Mouse (Mus musculus) thymus, postnatal 0 days (tissue): ENCODE results near the gene Dynlt1a. TPM values are rescaled to one million over a fixed set of nuclear protein-coding genes. Genes with fewer than 3 reads are reported as not detected.
"Not testable (repeated sequence)": the region's sequence is repeated elsewhere in the genome, so short reads cannot be mapped to it uniquely, and the experiment has no call there.

Experiments used
- DNase-seq: peaks from one replicate; pipeline ENCODE4 v3.0.0-alpha.2; 2015; ENCODE audit warnings: low spot score
- polyA plus RNA-seq: library from polyadenylated mRNA; unstranded; fragments of >200 nt; fragmentation: Nextera tagmentation; extraction: Ambion mirVana; gene quantifications from 2 replicates; pipeline ENCODE4 v1.2.1, GENCODE M21; 2015

Dynlt1a gene
- polyA plus RNA-seq = 14.1 and 16.5 TPM in 2 replicates

DNA sequence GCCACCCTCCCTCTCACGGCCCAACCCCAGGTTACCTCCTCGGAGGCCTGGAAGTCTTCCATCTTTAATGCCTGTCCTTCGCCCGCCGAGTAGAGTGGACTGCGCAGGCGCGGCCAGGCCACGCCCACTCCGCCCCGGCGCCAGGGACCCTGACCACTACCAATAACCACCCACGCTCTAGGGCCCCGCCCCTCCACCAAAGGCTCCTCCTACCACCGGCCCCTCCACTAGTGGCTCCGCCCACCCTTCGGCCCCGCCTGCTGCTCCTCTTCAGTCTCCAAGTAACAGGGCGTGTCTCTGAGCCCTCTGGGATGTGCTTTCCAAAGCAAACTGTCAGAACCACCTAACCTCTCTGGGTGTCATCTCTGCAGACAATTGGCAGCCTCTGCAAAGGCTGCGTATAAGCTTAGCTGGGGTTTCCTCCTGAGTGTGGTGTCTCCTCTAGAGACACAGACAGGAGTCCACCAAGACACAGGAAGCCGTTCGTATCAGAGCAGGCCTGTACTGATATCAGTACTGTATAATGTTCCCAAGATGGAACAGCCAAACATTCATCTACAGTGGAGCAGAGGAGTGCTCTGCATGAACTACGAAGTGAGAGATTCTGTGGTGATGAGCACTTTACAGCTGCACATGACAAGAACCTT, at the start of gene Dynlt1a:
TSS of gene Dynlt1a (minus strand) at position 162 of the 647 bp plus-strand sequence.
- peak; percentile 84 for DNase-seq

GRCm38 (mm10) chr17:6355256-6355655, 38.0 kb upstream of the Dynlt1a start:
- DNase-seq = not testable (repeated sequence)

GRCm38 (mm10) chr17:6342606-6343294, 25.4 kb upstream of the Dynlt1a start:
- not testable (repeated sequence) for DNase-seq

GRCm38 (mm10) chr17:6328997-6329396, 11.7 kb upstream of the Dynlt1a start:
- DNase-seq = not testable (repeated sequence)

GRCm38 (mm10) chr17:6327554-6327953, 10.3 kb upstream of the Dynlt1a start:
- DNase-seq = not testable (repeated sequence)

DNA sequence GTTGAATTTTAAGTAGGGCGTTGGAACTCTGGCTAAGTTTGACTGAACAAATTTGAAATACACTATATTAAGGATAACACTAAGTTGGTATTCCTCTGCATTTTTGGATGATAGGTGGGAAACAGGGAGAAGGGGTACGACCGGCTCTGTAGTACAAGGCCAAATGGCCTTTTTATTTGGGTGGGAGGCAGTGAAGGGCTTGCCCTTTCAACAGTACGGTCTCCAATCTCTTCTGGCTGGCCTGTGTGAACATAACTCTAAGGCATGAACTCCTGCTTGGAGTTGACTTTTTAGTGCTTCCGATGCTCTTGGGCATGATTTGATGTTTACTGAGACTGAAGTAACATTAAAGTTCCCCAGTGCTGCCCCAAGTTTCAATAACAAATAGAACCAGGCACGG, 8.2 kb upstream of the Dynlt1a start:
- DNase-seq = not testable (repeated sequence)

DNA sequence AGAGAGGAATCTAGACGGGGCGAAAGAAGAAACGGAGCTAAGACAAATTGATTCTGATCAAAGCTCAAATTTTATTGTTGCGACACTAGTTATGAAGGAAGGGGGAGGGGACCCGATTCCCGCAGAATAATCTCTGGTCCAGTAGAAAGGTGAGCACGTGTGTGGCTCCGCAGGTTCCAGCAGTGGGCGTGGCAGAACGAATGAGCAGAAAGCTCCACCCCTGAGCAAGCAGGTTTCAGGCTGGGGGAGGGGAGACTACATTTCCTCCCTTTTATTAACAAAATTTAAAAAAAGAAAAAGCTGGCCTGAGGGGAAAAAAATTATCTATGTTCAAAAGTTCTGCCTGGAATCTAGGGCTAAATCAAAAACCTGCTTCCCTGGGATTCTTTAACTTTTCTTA, 7.7 kb upstream of the Dynlt1a start:
- DNase-seq = not testable (repeated sequence)

DNA sequence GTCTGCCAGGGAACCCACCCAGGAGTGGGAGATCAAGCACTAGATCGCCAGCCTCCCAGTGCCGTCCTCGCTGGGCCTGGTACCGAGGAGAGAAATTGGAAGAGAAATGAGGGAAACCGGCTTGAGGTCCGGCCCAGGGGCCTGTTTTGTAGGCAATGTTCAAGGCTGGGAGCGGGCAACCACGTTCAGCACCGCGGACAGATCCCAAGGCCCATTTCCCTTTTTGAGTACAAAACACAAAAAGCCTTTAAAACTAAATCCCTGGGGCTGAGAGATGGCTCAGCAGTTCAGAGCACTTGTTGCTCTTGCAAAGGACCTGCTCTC, 4.4 kb upstream of the Dynlt1a start:
- DNase-seq = not testable (repeated sequence)

DNA sequence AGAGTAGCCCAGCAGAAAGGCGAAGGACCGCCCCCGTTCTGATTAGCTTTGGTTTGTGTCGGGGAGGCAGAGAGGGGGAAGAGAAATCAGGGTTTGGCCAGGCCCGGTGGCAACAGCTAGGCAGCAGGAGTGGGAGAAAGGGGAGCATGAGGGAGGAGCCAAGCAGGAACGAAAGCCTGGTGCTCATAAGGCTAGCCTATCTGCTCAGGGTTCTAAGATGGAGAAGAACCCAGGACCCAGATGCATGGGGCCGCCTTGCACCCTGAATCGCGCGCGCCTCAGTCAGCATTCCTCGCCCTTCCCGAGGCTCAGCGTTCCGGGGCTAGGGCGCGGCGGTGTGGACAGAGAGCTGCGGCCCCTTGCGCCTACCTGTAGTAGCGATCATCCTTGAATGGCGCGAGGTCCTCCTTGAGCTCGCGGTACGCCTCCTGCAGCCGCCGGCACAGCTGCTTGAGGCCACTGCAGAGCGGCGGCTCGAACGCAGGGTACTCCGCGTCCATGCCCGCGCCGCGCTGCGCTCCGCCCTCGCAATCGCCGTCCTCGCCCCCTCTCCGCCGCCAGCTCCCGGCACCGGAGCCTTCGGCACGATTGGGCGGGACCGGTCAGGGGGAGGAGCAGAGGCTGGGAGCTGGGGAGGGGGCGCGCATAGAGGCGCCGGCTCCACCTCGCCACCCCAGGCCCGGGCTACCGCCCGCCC, 3.9 kb upstream of the Dynlt1a start:
- not testable (repeated sequence) for DNase-seq

GRCm38 (mm10) chr17:6316379-6317126, 747 bp downstream of the Dynlt1a start:
- peak; percentile 1 for DNase-seq

DNA sequence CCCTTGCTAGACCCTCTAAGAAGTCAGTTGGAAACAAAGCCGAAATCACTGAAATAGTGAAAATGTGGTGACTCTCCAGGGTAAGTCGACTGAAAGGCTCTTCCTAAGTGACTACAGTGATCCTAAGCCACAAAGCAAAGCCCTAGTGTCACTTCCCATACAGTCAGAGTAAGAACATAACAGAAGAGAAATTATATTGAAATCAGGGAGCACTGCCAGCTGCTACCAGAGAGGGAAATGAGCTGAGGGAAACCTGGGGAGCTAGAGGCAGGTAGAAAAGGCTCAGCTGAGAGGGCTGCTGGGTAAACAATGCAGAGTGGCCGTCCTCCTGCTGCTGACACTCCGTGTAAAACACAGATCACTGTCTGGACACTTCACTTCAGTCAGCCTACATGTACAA, 1.6 kb downstream of the Dynlt1a start:
- not testable (repeated sequence) for DNase-seq

GRCm38 (mm10) chr17:6314493-6314892, 2.8 kb downstream of the Dynlt1a start:
- not testable (repeated sequence) for DNase-seq

DNA sequence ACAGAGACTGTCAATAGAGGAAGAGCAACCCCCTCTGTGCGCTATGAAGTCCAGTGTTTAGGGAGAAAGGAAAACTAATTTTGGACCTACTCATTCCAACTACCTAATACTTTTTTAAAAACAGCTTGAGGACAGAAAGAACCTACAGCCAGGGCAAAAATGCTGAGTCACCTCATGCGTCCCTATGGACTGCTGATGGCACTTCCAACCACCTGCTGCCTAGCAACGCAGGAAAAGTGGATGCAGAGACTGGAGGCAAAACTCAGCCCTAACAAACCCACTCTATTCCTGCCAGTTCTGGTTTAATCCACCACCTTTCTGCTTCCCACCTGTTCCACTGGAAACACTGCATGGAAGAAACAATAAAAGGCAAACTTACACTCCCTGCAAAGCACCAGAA, 4.5 kb downstream of the Dynlt1a start:
- not testable (repeated sequence) for DNase-seq

DNA sequence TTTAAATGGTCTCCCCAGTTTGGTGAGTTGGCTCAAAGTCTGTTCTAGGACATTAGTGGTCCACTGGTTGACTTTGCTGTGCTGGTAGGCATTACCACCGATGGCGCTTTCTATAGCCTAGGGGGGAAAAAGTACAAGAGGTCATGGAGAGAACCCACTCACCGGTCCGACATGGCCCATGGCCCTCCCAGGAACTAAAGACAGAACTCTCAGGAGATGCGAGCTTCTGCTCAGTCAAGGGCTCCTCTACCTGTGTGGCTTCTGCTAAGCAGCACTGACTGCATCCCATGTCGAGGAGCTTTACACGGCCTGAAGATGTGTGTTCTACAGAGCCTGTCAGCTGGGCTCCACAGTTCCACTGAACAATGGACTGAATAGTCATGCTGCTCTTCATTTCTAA, 5.6 kb downstream of the Dynlt1a start:
- DNase-seq = not testable (repeated sequence)

DNA sequence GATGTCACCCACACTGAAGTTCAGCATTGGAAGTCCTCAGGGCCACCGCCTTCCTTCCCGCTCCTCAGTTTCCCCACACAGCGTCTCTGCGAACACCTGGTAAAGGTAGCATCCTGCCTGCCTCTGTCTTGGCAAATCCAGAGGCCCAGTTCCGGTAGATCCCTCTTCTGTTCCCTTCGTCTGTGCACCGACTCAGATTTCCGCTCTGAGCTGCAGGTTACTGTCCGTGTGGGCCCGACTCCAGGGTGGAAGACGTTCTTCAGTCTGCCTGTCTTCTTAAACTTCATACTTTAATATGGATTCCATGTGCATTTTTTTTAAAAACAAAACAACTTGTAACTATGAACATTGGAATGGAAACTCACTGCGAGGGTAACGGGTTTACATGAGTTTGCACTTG, 10.8 kb downstream of the Dynlt1a start:
- DNase-seq = not testable (repeated sequence)

DNA sequence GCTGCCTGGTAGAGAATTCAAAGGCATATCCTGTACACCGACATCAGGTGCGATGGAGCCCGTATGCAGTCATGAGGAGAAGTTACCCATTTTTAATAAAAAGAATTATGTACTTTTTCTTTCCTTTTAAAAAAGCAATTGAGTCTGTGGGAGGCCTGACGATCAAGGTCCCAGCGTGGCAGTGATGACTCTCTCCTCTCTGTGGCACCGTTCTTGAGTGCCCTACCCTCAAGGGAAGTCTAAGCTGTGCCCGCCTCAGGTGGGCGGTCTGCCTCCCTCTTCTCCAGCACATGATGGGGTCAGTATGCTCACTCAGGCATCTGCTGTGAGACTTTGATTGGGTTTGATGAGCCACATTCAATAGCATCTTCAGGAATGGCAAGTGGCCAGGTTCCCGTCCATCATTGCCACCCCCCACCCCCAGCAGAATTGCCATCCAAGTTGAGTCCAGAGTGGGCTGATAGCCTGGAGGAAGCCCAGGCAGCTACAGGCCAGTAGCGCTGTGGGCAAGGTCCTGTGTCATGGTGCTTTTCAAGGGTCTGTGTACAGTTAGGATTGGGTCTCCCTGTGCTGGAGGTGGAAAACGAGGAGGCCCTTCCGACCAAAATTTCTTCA, 11.5 kb downstream of the Dynlt1a start:
- not testable (repeated sequence) for DNase-seq

DNA sequence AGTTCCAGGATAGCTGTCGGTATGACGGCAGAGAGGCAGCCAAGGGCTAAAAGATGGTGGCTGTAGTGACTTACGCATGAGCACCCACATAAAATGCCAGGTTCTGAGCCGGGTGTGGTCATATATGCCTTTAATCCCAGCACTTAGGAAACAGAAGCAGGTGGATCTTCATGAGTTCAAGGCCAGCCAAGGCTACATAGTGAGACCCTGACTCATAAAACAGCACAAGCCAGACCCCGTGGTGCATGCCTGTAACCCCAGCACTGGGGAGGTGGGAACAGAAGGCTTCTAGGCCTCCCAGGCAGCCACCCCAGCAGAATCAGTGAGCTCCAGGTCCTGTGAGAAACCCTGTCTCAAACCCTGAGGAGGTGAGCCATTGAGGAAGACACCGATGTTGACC, 12.4 kb downstream of the Dynlt1a start:
- DNase-seq = not testable (repeated sequence)

DNA sequence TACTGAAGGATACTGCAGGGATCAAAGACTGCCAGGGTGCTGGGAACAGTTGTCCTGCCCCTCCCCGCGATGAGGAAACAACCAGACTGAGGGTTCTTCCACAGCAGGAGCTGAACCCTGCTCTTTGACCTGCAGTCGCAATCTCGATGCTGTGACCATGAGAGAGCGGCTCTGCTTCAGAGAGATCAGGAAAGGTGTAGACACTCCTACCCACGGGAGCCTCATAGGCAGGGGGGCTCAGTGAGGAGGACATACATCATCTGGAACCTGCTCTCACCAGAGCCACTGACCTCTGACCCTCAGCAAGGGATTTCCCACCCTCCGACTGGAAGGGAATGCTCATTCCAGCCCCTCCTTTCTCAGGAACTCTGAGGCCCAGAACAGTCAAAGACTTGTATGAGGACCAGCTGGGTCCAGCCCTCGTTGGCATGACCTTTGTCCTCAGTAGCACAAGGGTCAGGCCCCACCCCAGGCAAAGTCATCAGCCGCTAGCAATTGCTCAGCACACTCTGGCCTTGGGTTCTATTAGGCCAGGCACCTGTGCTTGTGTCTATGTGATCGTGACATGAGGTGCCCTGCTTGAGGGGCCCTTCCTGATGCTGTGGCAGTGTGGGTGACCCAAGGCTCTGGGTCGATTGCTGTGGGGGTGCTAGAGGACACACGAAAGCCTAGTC, 17.0 kb downstream of the Dynlt1a start:
- DNase-seq = not testable (repeated sequence)

DNA sequence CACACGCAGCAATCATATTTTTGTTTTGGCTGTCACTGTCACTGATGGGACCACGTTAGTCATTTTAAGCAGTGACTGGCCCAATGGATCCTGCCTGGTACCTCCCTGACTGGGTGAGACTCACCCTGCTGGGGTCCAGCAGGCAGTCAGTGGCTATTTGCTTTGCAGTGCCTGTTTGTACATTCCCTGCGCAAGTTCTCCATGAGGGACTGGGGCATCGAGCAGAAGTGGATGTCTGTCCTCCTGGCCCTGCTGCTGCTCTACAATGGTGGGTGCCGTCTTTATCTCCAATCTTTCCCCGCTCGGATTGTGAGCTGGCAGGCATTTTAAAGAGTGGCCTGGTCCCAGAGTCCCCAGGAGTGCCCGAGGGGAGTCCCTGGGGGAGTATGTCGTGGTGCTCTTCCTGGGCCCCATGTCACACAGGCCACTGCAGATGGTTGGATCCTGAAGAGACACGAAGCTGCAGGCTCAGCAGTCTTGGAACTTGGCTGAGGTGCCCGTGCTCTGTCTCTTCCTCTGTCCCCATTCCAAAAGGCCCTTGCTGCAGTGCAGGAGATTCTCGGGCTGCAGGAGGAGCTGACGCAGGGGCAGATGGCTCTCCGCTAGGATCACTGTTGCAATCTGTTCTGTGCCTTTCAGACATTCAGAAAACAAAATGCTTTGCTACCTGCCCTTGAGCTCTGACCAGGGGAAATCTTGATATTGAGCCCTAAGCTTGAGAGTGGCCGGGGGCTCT, 20.1 kb downstream of the Dynlt1a start:
- DNase-seq = not testable (repeated sequence)

DNA sequence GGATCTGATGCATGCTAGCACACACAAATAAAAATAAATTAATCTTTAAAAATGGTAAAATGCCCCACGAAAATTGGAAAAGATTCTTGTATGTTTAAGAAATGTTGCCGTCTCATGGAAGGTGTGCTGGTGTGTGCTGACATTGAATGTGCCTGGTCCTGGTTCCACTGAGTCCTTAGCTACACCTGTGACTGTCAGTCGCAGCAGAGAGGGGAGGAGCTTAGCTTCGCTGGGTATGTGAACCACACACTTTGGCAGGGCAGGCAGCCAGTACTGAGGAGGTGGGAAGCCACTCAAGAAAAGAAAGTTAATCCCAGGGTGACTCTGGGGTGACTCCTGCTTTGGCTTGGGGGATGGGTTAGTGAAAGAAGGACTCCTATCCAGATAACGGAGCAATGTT, 23.4 kb downstream of the Dynlt1a start:
- not testable (repeated sequence) for DNase-seq
